Mouse (Mus musculus): ENCODE data around the gene 9530077C05Rik. TPM values are rescaled to one million over a fixed set of nuclear protein-coding genes. Genes with fewer than 3 reads are reported as not detected.

The 9530077C05Rik gene
- under 1 TPM in 1 of 2 experiments, not detected in 1; 0.76 TPM for total RNA-seq (2023)

GRCm38 (mm10) chr9:22411002-22411857 is at the start of gene 9530077C05Rik:
Gene 9530077C05Rik (plus strand): TSS chr9:22411513.

GRCm38 (mm10) chr9:22389021-22389476 is 22.3 kb upstream of the 9530077C05Rik start, which contains the start of gene Anln:
Gene Anln (minus strand): TSS chr9:22389188.

GRCm38 (mm10) chr9:22453990-22454389 is 42.7 kb downstream of the 9530077C05Rik start, which contains the start of gene Gm17545:
Gene Gm17545 (plus strand): TSS chr9:22454290.

GRCm38 (mm10) chr9:22469643-22470042 is 58.3 kb downstream of the 9530077C05Rik start, which contains the start of gene Rp9:
Gene Rp9 (minus strand): TSS chr9:22469743.

DNA sequence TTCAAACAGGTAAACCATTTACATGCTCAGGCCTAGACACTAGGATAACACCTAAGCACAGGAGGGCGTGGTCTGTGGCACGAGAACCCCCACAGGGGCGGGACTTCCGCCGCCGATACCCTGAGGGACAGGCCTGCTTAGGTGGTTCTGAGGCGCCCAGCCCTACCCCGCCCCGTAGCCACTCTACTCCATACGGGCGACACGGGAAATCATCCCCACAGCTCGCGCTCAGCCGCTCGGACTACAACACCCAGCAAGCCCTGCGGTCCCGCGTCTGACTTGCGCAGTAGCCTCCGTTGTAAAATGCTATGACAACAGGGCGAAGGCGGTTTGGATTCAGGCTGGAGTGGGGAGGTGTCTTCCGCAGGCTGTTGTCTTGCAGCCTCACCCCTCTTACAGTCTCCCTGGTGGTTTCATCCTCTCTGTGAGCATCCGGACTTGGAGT is 64.1 kb downstream of the 9530077C05Rik start, which contains the start of gene Bbs9:
Gene Bbs9, plus strand, starts transcription at position 292 of the 445 bp plus-strand sequence.

Other genes with a start within 250 kb of the 9530077C05Rik start
- not detected for gene Zfp872, start 223.4 kb upstream of the 9530077C05Rik start, total RNA-seq (2023)
- 10 to 100 TPM; 27.4 to 32.4 TPM for gene Zfp809, start 185.8 kb upstream of the 9530077C05Rik start, total RNA-seq (2023)
- under 1 TPM in 1 of 2 experiments, not detected in 1; 0.13 TPM for gene Zfp599, start 151.6 kb upstream of the 9530077C05Rik start, total RNA-seq (2023)
- 1 to 10 TPM; 7.0 to 9.4 TPM for gene Zfp810, start 103.9 kb upstream of the 9530077C05Rik start, total RNA-seq (2023)
- 1 to 10 TPM; 1.6 to 2.5 TPM for gene Anln, start 22.3 kb upstream of the 9530077C05Rik start, total RNA-seq (2023)
- gene Gm17545, start 42.8 kb downstream of the 9530077C05Rik start, total RNA-seq (2023): not detected
- 10 to 100 TPM; 40.2 to 48.8 TPM for gene Rp9, start 58.2 kb downstream of the 9530077C05Rik start, total RNA-seq (2023)
- 10 to 100 TPM; 11.1 to 11.6 TPM for gene Bbs9, start 64.2 kb downstream of the 9530077C05Rik start, total RNA-seq (2023)

Measured in monocyte, adult 59 days (primary cell).